Mouse (Mus musculus) erythroblast, embryonic 14.5 days (primary cell): ENCODE results near the gene Ip6k1.

ENCODE experiments used
- GATA1 ChIP-seq: IDR thresholded peaks from 2 replicates; pipeline ENCODE4 v1.6.1; 2012; ENCODE audit warnings: low read length, inconsistent platforms, mixed read lengths
- TAL1 ChIP-seq: IDR thresholded peaks from 3 replicates; pipeline ENCODE4 v1.6.1; 2012; ENCODE audit warnings: low read length, inconsistent platforms, mixed read lengths

DNA sequence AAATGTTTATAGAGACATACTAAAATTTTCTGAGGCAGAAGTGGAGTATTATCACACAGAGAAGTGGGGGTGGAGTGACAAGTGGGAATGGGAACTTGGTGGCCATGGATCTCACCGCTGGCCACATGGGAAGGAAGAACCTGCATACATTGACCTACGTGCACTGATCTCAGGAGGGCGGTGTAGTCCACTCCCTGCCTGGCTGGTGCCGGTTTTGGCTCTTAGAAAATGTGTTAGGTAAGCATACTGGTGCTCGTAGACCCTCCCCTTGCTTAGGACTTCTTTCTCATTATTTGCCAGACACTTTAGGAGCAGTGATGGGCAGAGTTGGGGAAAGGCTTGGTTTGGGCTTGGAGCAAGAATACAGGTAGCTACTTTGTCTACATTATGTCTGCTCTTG lies 5.7 kb downstream of the Ip6k1 start:
- TF ChIP-seq TAL1 (no peak), GATA1 (no peak)
